16 mouse cellular contexts compared by ENCODE assay signal in the genomic region with DNA sequence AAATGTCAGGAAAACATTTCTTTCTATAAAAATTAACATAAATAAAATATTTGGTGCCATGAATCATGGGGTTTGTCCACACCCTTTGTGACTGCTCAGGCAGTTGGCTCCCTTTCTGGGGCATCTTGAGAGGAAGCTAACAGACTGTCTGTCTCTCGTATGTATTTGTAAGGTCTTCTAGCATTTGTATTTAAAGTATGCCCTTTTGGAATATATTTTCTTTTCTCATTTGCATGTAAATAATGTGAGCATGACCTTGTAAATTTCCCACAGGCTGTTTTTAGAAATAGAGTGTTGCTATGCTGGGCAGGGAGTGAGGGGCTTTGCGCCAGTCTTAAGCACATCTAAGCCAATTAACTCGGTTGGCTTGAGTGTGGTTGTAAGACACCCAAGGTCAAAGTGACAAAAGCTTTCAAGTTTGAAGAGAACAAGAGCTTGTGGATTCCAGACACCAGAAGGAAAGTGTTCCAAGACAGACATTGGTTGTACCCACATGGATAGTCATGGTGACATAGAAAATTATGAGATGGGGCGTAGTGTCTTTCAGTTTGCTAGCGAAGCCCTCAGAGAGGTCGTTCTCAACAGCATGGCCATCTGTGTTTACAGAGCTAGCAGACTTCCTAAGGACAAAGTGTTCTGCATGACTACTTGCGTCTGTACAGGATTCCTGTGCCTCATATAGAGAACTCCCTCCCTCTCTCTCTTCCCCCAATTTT.
DNase-seq lines count a peak whose midpoint lies in the region; ATAC-seq and TF ChIP-seq lines count a peak whose summit lies in the region.
"Had no signal": no experiment of that assay in that cellular context is flagged by ENCODE, and none has a peak within 500 bp of the region (broad histone marks: within the 10 kb centered on the region; RNA-seq: fewer than 3 reads in every experiment).

No protein-coding gene starts in this region.

- H3K4me1 ChIP-seq in kidney, embryonic 14.5 days (ENCODE audit: control insufficient read depth, insufficient read depth, low read length): no peaks in the 10 kb centered on the region
- H3K4me1 ChIP-seq in embryonic fibroblast, embryonic 13.5 days (ENCODE audit: control insufficient read depth, insufficient read depth, low read length): peaks cover 15% of the 10 kb centered on the region
- peaks cover 10% of the 10 kb centered on the region for H3K4me1 ChIP-seq in hindbrain, embryonic 12.5 days
- peaks cover 10% of the 10 kb centered on the region for H3K4me1 ChIP-seq in midbrain, embryonic 14.5 days (ENCODE audit: control insufficient read depth, insufficient read depth, low read length)
- H3K4me1 ChIP-seq: embryonic facial prominence, embryonic 12.5 days; liver, embryonic 12.5 days had no signal

- no peaks in the 10 kb centered on the region for H3K27me3 ChIP-seq in kidney, embryonic 14.5 days (ENCODE audit: control insufficient read depth, insufficient read depth, low read length)
- no peaks in the 10 kb centered on the region for H3K27me3 ChIP-seq in hindbrain, embryonic 12.5 days
- no peaks in the 10 kb centered on the region for H3K27me3 ChIP-seq in midbrain, embryonic 14.5 days (ENCODE audit: control insufficient read depth, insufficient read depth, low read length)
- H3K27me3 ChIP-seq: embryonic facial prominence, embryonic 12.5 days; heart, embryonic 13.5 days; liver, embryonic 12.5 days; neural tube, embryonic 13.5 days had no signal

- no peak for TF ChIP-seq CTCF in embryonic fibroblast, embryonic 13.5 days (IDR thresholded peaks at IDR 0.05; ENCODE audit: borderline replicate concordance, insufficient read depth, low read length)

- ATAC-seq in kidney, embryonic 14.5 days (ENCODE audit: low FRiP score, low TSS enrichment): peak; percentile 62; the same call in 1 of the 2 replicates
- peak; percentile 85 for ATAC-seq in hindbrain, embryonic 12.5 days (ENCODE audit: low FRiP score)
- peak; percentile 79 for ATAC-seq in midbrain, embryonic 14.5 days (ENCODE audit: low FRiP score, low TSS enrichment)
- ATAC-seq: liver, embryonic 12.5 days had no signal

- H3K4me3 ChIP-seq in kidney, embryonic 14.5 days (ENCODE audit: low read length): no peak overlapping the region
- no peak overlapping the region for H3K4me3 ChIP-seq in embryonic fibroblast, embryonic 13.5 days (ENCODE audit: insufficient read depth, low read length)
- H3K4me3 ChIP-seq in hindbrain, embryonic 12.5 days: no peak overlapping the region
- H3K4me3 ChIP-seq in midbrain, embryonic 14.5 days (replicated peaks; ENCODE audit: low read depth, low read length): no peak overlapping the region
- H3K4me3 ChIP-seq: embryonic facial prominence, embryonic 12.5 days; heart, embryonic 13.5 days; liver, embryonic 12.5 days; neural tube, embryonic 13.5 days had no signal

- H3K4me2 ChIP-seq in kidney, embryonic 14.5 days (replicated peaks; ENCODE audit: low read depth, low read length): no peak overlapping the region
- H3K4me2 ChIP-seq in hindbrain, embryonic 12.5 days (replicated peaks): no peak overlapping the region
- H3K4me2 ChIP-seq in midbrain, embryonic 14.5 days (ENCODE audit: low read length): no peak overlapping the region
- H3K4me2 ChIP-seq: embryonic facial prominence, embryonic 12.5 days; heart, embryonic 13.5 days; liver, embryonic 12.5 days; neural tube, embryonic 13.5 days had no signal

- no peak overlapping the region for H3K27ac ChIP-seq in kidney, embryonic 14.5 days (ENCODE audit: low read depth, low read length)
- H3K27ac ChIP-seq in embryonic fibroblast, embryonic 13.5 days (ENCODE audit: insufficient read depth, low read length): peak overlapping the region; percentile 99
- peak overlapping the region; percentile 8; the same call in 1 of the 2 replicates for H3K27ac ChIP-seq in hindbrain, embryonic 12.5 days
- no peak overlapping the region for H3K27ac ChIP-seq in midbrain, embryonic 14.5 days (replicated peaks; ENCODE audit: low read depth, low read length)
- H3K27ac ChIP-seq: embryonic facial prominence, embryonic 12.5 days; heart, embryonic 13.5 days; liver, embryonic 12.5 days; neural tube, embryonic 13.5 days had no signal

- no peaks in the 10 kb centered on the region for H3K36me3 ChIP-seq in kidney, embryonic 14.5 days (ENCODE audit: control insufficient read depth, insufficient read depth, low read length)
- H3K36me3 ChIP-seq in hindbrain, embryonic 12.5 days: no peaks in the 10 kb centered on the region
- no peaks in the 10 kb centered on the region for H3K36me3 ChIP-seq in midbrain, embryonic 14.5 days (ENCODE audit: control insufficient read depth, insufficient read depth, low read length)
- H3K36me3 ChIP-seq: embryonic facial prominence, embryonic 12.5 days; heart, embryonic 13.5 days; liver, embryonic 12.5 days; neural tube, embryonic 13.5 days had no signal

- no peak for DNase-seq in kidney, adult 9 months
- peak; percentile 60 for DNase-seq in midbrain, embryonic 14.5 days
- no peak for DNase-seq in B cell, adult 2 months
- DNase-seq in thymus, postnatal 10 days (ENCODE audit: low spot score in 2 of 2): no peak
- no peak for DNase-seq in ovary, postnatal 14 days (ENCODE audit: low spot score)
- DNase-seq: adrenal gland, postnatal 14 days; cerebellum, adult 11 months; kidney, postnatal 14 days; right cerebral cortex, postnatal 14 days had no signal

- 65% methylated on average over 7 of the region's 7 CpGs for WGBS in kidney, embryonic 14.5 days
- 49% methylated on average over 7 of the region's 7 CpGs for WGBS in hindbrain, embryonic 12.5 days
- 20% methylated on average over 7 of the region's 7 CpGs for WGBS in midbrain, embryonic 14.5 days

- no peak overlapping the region for H3K9ac ChIP-seq in kidney, embryonic 14.5 days (ENCODE audit: low read depth, low read length)
- no peak overlapping the region for H3K9ac ChIP-seq in hindbrain, embryonic 12.5 days
- no peak overlapping the region for H3K9ac ChIP-seq in midbrain, embryonic 14.5 days (replicated peaks; ENCODE audit: low read length)
- H3K9ac ChIP-seq: embryonic facial prominence, embryonic 12.5 days; heart, embryonic 13.5 days; liver, embryonic 12.5 days; neural tube, embryonic 13.5 days had no signal

- no peaks in the 10 kb centered on the region for H3K9me3 ChIP-seq in kidney, embryonic 14.5 days (ENCODE audit: control insufficient read depth, low read length)
- H3K9me3 ChIP-seq in hindbrain, embryonic 12.5 days (replicated peaks): no peaks in the 10 kb centered on the region
- no peaks in the 10 kb centered on the region for H3K9me3 ChIP-seq in midbrain, embryonic 14.5 days (ENCODE audit: control insufficient read depth, low read length)
- H3K9me3 ChIP-seq: embryonic facial prominence, embryonic 12.5 days; heart, embryonic 13.5 days; liver, embryonic 12.5 days; neural tube, embryonic 13.5 days had no signal

- no peak for TF ChIP-seq POLR2A in embryonic fibroblast, embryonic 13.5 days (IDR thresholded peaks at IDR 0.05; ENCODE audit: low read depth, low read length)

Comparison
In these comparisons a context has a peak if more than half of its experiments do, and no peak if none do; other contexts are left out.
1. H3K27ac ChIP-seq: peak in embryonic fibroblast, embryonic 13.5 days (single experiment) and hindbrain, embryonic 12.5 days (single experiment); none in kidney, embryonic 14.5 days (single experiment) and midbrain, embryonic 14.5 days (single experiment).
2. Peak in every context shown above with its lines, with median percentiles within 50 percentile points of each other: ATAC-seq.